Mouse (Mus musculus): ENCODE results near the gene Ube2v1.

GRCm38 (mm10) chr2:167631181-167631590 is 709 bp downstream of the Ube2v1 start:
- TF ChIP-seq CTCF (IDR thresholded peaks at IDR 0.05; ENCODE audit: low read depth) (no peak), EP300 (IDR thresholded peaks at IDR 0.05; ENCODE audit: low read depth) (no peak)
